Mouse (Mus musculus): ENCODE measurements around the gene Abcc3. TPM values are rescaled to one million over a fixed set of nuclear protein-coding genes. Genes with fewer than 3 reads are reported as not detected.
A peak's percentile ranks its signal among the peaks of the same experiment; 100 is the strongest.
"Not testable (repeated sequence)": the region's sequence is repeated elsewhere in the genome, so short reads cannot be mapped to it uniquely, and the experiment has no call there.

Abcc3 gene
- polyA plus RNA-seq, 1 experiment from 2014 or later, result 0.94 TPM

GRCm38 (mm10) chr11:94393490-94393889 is 693 bp upstream of the Abcc3 start:
- not testable (repeated sequence) for H3K9me3 ChIP-seq (ENCODE audit: control insufficient read depth, low read length); DNase-seq (ENCODE audit: low spot score); H3K4me1 ChIP-seq (replicated peaks; ENCODE audit: control insufficient read depth, insufficient read depth, low read length); H3K9ac ChIP-seq (ENCODE audit: low read depth, low read length); ATAC-seq (ENCODE audit: low FRiP score); H3K27ac ChIP-seq (ENCODE audit: low read depth, low read length); H3K27me3 ChIP-seq (ENCODE audit: control insufficient read depth, insufficient read depth, low read length); H3K4me3 ChIP-seq (ENCODE audit: low read depth, low read length); H3K36me3 ChIP-seq (ENCODE audit: control insufficient read depth, insufficient read depth, low read length); H3K4me2 ChIP-seq (replicated peaks; ENCODE audit: low read depth, low read length)
- WGBS, result 72% methylated on average over 4 of the region's 4 CpGs

- Histone ChIP-seq H3K27me3 (ENCODE audit: control insufficient read depth, insufficient read depth, low read length) (0 out of 2 replicates have a peak, but pooled peaks cover 2% of the 10 kb centered on the region), H3K4me2 (replicated peaks; ENCODE audit: low read depth, low read length) (no peak overlapping the region), H3K4me1 (replicated peaks; ENCODE audit: control insufficient read depth, insufficient read depth, low read length) (no peaks in the 10 kb centered on the region; the same call in 1 of the 2 replicates), H3K9me3 (ENCODE audit: control insufficient read depth, low read length) (no peaks in the 10 kb centered on the region), H3K9ac (ENCODE audit: low read depth, low read length) (no peak overlapping the region), H3K36me3 (ENCODE audit: control insufficient read depth, insufficient read depth, low read length) (no peaks in the 10 kb centered on the region), H3K27ac (ENCODE audit: low read depth, low read length) (no peak overlapping the region), H3K4me3 (ENCODE audit: low read depth, low read length) (no peak overlapping the region)
- DNase-seq (ENCODE audit: low spot score) (no peak), ATAC-seq (ENCODE audit: low FRiP score) (no peak)
- 83% methylated on average over 10 of the region's 10 CpGs for WGBS
These were observed 1.1 kb downstream of the Abcc3 start for GRCm38 (mm10) chr11:94391661-94392060.

- no peak overlapping the region for H3K4me3 ChIP-seq (ENCODE audit: low read depth, low read length)
- ATAC-seq (ENCODE audit: low FRiP score), result no peak
- no peaks in the 10 kb centered on the region for H3K9me3 ChIP-seq (ENCODE audit: control insufficient read depth, low read length)
- H3K27me3 ChIP-seq (ENCODE audit: control insufficient read depth, insufficient read depth, low read length), result 0 out of 2 replicates have a peak, but pooled peaks cover 2% of the 10 kb centered on the region
- no peak for DNase-seq (ENCODE audit: low spot score)
- peaks cover 3% of the 10 kb centered on the region for H3K4me1 ChIP-seq (replicated peaks; ENCODE audit: control insufficient read depth, insufficient read depth, low read length)
- H3K9ac ChIP-seq (ENCODE audit: low read depth, low read length), result no peak overlapping the region
- WGBS, result 87% methylated on average over 6 of the region's 6 CpGs
- no peaks in the 10 kb centered on the region for H3K36me3 ChIP-seq (ENCODE audit: control insufficient read depth, insufficient read depth, low read length)
- no peak overlapping the region for H3K27ac ChIP-seq (ENCODE audit: low read depth, low read length)
- H3K4me2 ChIP-seq (replicated peaks; ENCODE audit: low read depth, low read length), result no peak overlapping the region
These were observed 2.0 kb downstream of the Abcc3 start for GRCm38 (mm10) chr11:94390825-94391224.

GRCm38 (mm10) chr11:94389724-94390396 is 2.9 kb downstream of the Abcc3 start:
- no peak overlapping the region for H3K4me3 ChIP-seq (ENCODE audit: low read depth, low read length)
- no peaks in the 10 kb centered on the region for H3K36me3 ChIP-seq (ENCODE audit: control insufficient read depth, insufficient read depth, low read length)
- no peak for ATAC-seq (ENCODE audit: low FRiP score)

GRCm38 (mm10) chr11:94389021-94389420 is 3.8 kb downstream of the Abcc3 start:
- ATAC-seq (ENCODE audit: low FRiP score) (no peak), DNase-seq (ENCODE audit: low spot score) (no peak)
- Histone ChIP-seq H3K27me3 (ENCODE audit: control insufficient read depth, insufficient read depth, low read length) (0 out of 2 replicates have a peak, but pooled peaks cover 2% of the 10 kb centered on the region), H3K4me3 (ENCODE audit: low read depth, low read length) (no peak overlapping the region), H3K27ac (ENCODE audit: low read depth, low read length) (no peak overlapping the region), H3K9me3 (ENCODE audit: control insufficient read depth, low read length) (no peaks in the 10 kb centered on the region), H3K4me1 (replicated peaks; ENCODE audit: control insufficient read depth, insufficient read depth, low read length) (peaks cover 4% of the 10 kb centered on the region), H3K36me3 (ENCODE audit: control insufficient read depth, insufficient read depth, low read length) (no peaks in the 10 kb centered on the region), H3K9ac (ENCODE audit: low read depth, low read length) (no peak overlapping the region), H3K4me2 (replicated peaks; ENCODE audit: low read depth, low read length) (no peak overlapping the region)
- WGBS, result 83% methylated on average over 4 of the region's 4 CpGs

More at GRCm38 (mm10) chr11:94389724-94390396, 2.9 kb downstream of the Abcc3 start:
- Histone ChIP-seq H3K9ac (ENCODE audit: low read depth, low read length) (no peak overlapping the region), H3K9me3 (ENCODE audit: control insufficient read depth, low read length) (no peaks in the 10 kb centered on the region), H3K4me2 (replicated peaks; ENCODE audit: low read depth, low read length) (no peak overlapping the region), H3K4me1 (replicated peaks; ENCODE audit: control insufficient read depth, insufficient read depth, low read length) (peaks cover 4% of the 10 kb centered on the region), H3K27ac (ENCODE audit: low read depth, low read length) (no peak overlapping the region), H3K27me3 (ENCODE audit: control insufficient read depth, insufficient read depth, low read length) (0 out of 2 replicates have a peak, but pooled peaks cover 2% of the 10 kb centered on the region)
- WGBS, result 81% methylated on average over 6 of the region's 6 CpGs
- DNase-seq (ENCODE audit: low spot score), result no peak

- 77% methylated on average over 4 of the region's 4 CpGs for whole genome bisulfite sequencing
- Histone ChIP-seq H3K4me1 (replicated peaks; ENCODE audit: control insufficient read depth, insufficient read depth, low read length) (peaks cover 4% of the 10 kb centered on the region), H3K4me3 (ENCODE audit: low read depth, low read length) (no peak overlapping the region), H3K27me3 (ENCODE audit: control insufficient read depth, insufficient read depth, low read length) (0 out of 2 replicates have a peak, but pooled peaks cover 2% of the 10 kb centered on the region), H3K9me3 (ENCODE audit: control insufficient read depth, low read length) (no peaks in the 10 kb centered on the region), H3K36me3 (ENCODE audit: control insufficient read depth, insufficient read depth, low read length) (no peaks in the 10 kb centered on the region), H3K27ac (ENCODE audit: low read depth, low read length) (no peak overlapping the region), H3K9ac (ENCODE audit: low read depth, low read length) (no peak overlapping the region), H3K4me2 (replicated peaks; ENCODE audit: low read depth, low read length) (no peak overlapping the region)
- ATAC-seq (ENCODE audit: low FRiP score) (no peak), DNase-seq (ENCODE audit: low spot score) (no peak)
These were observed 5.0 kb downstream of the Abcc3 start for GRCm38 (mm10) chr11:94387756-94388155.

- no peaks in the 10 kb centered on the region for H3K27me3 ChIP-seq (ENCODE audit: control insufficient read depth, insufficient read depth, low read length)
- peaks cover 4% of the 10 kb centered on the region; the same call in 1 of the 2 replicates for H3K4me1 ChIP-seq (replicated peaks; ENCODE audit: control insufficient read depth, insufficient read depth, low read length)
- ATAC-seq (ENCODE audit: low FRiP score) (peak; percentile 78), DNase-seq (ENCODE audit: low spot score) (peak; percentile 65)
- H3K4me3 ChIP-seq (ENCODE audit: low read depth, low read length), result no peak overlapping the region
- WGBS, result 29% methylated on average over 12 of the region's 12 CpGs
- no peaks in the 10 kb centered on the region for H3K9me3 ChIP-seq (ENCODE audit: control insufficient read depth, low read length)
- H3K9ac ChIP-seq (ENCODE audit: low read depth, low read length), result no peak overlapping the region
- H3K4me2 ChIP-seq (replicated peaks; ENCODE audit: low read depth, low read length), result no peak overlapping the region
- H3K36me3 ChIP-seq (ENCODE audit: control insufficient read depth, insufficient read depth, low read length), result no peaks in the 10 kb centered on the region
- H3K27ac ChIP-seq (ENCODE audit: low read depth, low read length), result no peak overlapping the region
These were observed 6.6 kb downstream of the Abcc3 start for GRCm38 (mm10) chr11:94385977-94386771.

- Histone ChIP-seq H3K4me2 (replicated peaks; ENCODE audit: low read depth, low read length) (no peak overlapping the region), H3K9me3 (ENCODE audit: control insufficient read depth, low read length) (no peaks in the 10 kb centered on the region), H3K9ac (ENCODE audit: low read depth, low read length) (no peak overlapping the region), H3K27me3 (ENCODE audit: control insufficient read depth, insufficient read depth, low read length) (no peaks in the 10 kb centered on the region), H3K27ac (ENCODE audit: low read depth, low read length) (no peak overlapping the region), H3K36me3 (ENCODE audit: control insufficient read depth, insufficient read depth, low read length) (no peaks in the 10 kb centered on the region), H3K4me1 (replicated peaks; ENCODE audit: control insufficient read depth, insufficient read depth, low read length) (no peaks in the 10 kb centered on the region), H3K4me3 (ENCODE audit: low read depth, low read length) (no peak overlapping the region)
- ATAC-seq (ENCODE audit: low FRiP score), result no peak
- DNase-seq (ENCODE audit: low spot score), result no peak
- 68% methylated on average over 8 of the region's 8 CpGs for WGBS
These were observed 13.1 kb downstream of the Abcc3 start for GRCm38 (mm10) chr11:94379736-94380135.
